Mouse (Mus musculus) cerebellum, adult 2 months (tissue): ENCODE results near the gene Coq8b. TPM values are rescaled to one million over a fixed set of nuclear protein-coding genes. Genes with fewer than 3 reads are reported as not detected.
"Not testable (repeated sequence)": the region's sequence is repeated elsewhere in the genome, so short reads cannot be mapped to it uniquely, and the experiment has no call there.

ENCODE experiments used
- DNase-seq, 2 experiments: peaks; one replicate each; pipeline ENCODE4 v3.0.0; 2021
- H3K27ac ChIP-seq: fragments of 200-500 bp; 2 replicates; pipeline ENCODE4 v1.5.1; 2012; ENCODE audit warnings: low read length, control low read depth, inconsistent platforms; ENCODE audit not compliant: insufficient read depth
- H3K27me3 ChIP-seq: fragments of 200-500 bp; 2 replicates; pipeline ENCODE4 v1.6.1; 2012; ENCODE audit warnings: inconsistent platforms, mild to moderate bottlenecking, low read length, moderate library complexity; ENCODE audit not compliant: control insufficient read depth, insufficient read depth
- H3K4me1 ChIP-seq: fragments of 200-500 bp; 2 replicates; pipeline ENCODE4 v1.6.1; 2011; ENCODE audit warnings: low read length; ENCODE audit not compliant: control insufficient read depth, insufficient read depth
- H3K4me3 ChIP-seq: fragments of 200-500 bp; replicated peaks from 2 replicates; pipeline ENCODE3; 2011; ENCODE audit warnings: mild to moderate bottlenecking, low read depth, low read length, control low read depth; ENCODE audit not compliant: insufficient read depth
- CTCF ChIP-seq: fragments of 200-500 bp; IDR thresholded peaks from 2 replicates; pipeline ENCODE4 v1.5.1; 2011; ENCODE audit warnings: low read depth, mild to moderate bottlenecking, control low read depth, low read length, moderate library complexity, borderline replicate concordance; ENCODE audit not compliant: insufficient read depth
- POLR2A ChIP-seq: fragments of 200-500 bp; IDR thresholded peaks from 2 replicates; pipeline ENCODE4 v1.6.1; 2011; ENCODE audit warnings: low read length, control low read depth, borderline replicate concordance; ENCODE audit not compliant: insufficient read depth
- WGBS: fragments of 180-500 bp; shearing (Covaris S2); methylation state at CpG from one replicate; pipeline ENCODE4 v1.1.7; 2018; 5-methylcytosine and 5-hydroxymethylcytosine counted together
- polyA plus RNA-seq: library from polyadenylated mRNA; depleted of rRNA; stranded (reverse); fragments of >200 nt; gene quantifications from 2 replicates; pipeline ENCODE4 v1.2.3, GENCODE M21; 2012

Gene Coq8b
- polyA plus RNA-seq, 1 experiment = 20.8 TPM

- no peak overlapping the region for H3K27ac ChIP-seq
- no peak overlapping the region for H3K4me3 ChIP-seq
These were observed 1.0 kb upstream of the Coq8b start for GRCm38 (mm10) chr7:27231693-27232331.

GRCm38 (mm10) chr7:27233300-27233699 is 477 bp downstream of the Coq8b start:
- TF ChIP-seq CTCF = no peak
- TF ChIP-seq POLR2A = no peak
- Histone ChIP-seq H3K27me3 (no peaks in the 10 kb centered on the region), H3K4me1 (peaks cover 4% of the 10 kb centered on the region), H3K27ac (no peak overlapping the region), H3K4me3 (peak overlapping the region; percentile 90)
- WGBS = 0% methylated on average over 6 of the region's 6 CpGs
- no peak for DNase-seq

More at GRCm38 (mm10) chr7:27231693-27232331, 1.0 kb upstream of the Coq8b start:
- 40% methylated on average over 7 of the region's 7 CpGs for WGBS
- Histone ChIP-seq H3K4me1 (peaks cover 4% of the 10 kb centered on the region), H3K27me3 (no peaks in the 10 kb centered on the region)
- no peak for TF ChIP-seq POLR2A
- TF ChIP-seq CTCF = no peak
- peak in 1 of 2 experiments; percentile 51 for DNase-seq

- Histone ChIP-seq H3K4me1 (peaks cover 4% of the 10 kb centered on the region), H3K4me3 (no peak overlapping the region), H3K27ac (no peak overlapping the region), H3K27me3 (no peaks in the 10 kb centered on the region)
- TF ChIP-seq POLR2A (no peak), CTCF (no peak)
- DNase-seq = no peak
- WGBS = 37% methylated on average over 2 of the region's 2 CpGs
These were observed 2.9 kb downstream of the Coq8b start for GRCm38 (mm10) chr7:27235726-27236125.

- Histone ChIP-seq H3K27ac (no peak overlapping the region), H3K4me1 (peaks cover 4% of the 10 kb centered on the region), H3K27me3 (no peaks in the 10 kb centered on the region), H3K4me3 (no peak overlapping the region)
- WGBS = 93% methylated on average over 2 of the region's 2 CpGs
- no peak for DNase-seq
- peak; percentile 17; the same call in 1 of the 2 replicates for TF ChIP-seq CTCF
- no peak for TF ChIP-seq POLR2A
These were observed 4.7 kb downstream of the Coq8b start for GRCm38 (mm10) chr7:27237527-27237926.

GRCm38 (mm10) chr7:27238568-27238967 is 5.7 kb downstream of the Coq8b start:
- Histone ChIP-seq H3K4me3 (no peak overlapping the region), H3K4me1 (peaks cover 4% of the 10 kb centered on the region), H3K27me3 (no peaks in the 10 kb centered on the region), H3K27ac (no peak overlapping the region)
- TF ChIP-seq CTCF = no peak
- TF ChIP-seq POLR2A = no peak
- DNase-seq = no peak
- 89% methylated on average over 5 of the region's 5 CpGs for WGBS

- TF ChIP-seq POLR2A (no peak), CTCF (no peak)
- Histone ChIP-seq H3K4me3 (no peak overlapping the region), H3K27me3 (no peaks in the 10 kb centered on the region), H3K4me1 (no peaks in the 10 kb centered on the region; the same call in 1 of the 2 replicates), H3K27ac (no peak overlapping the region)
- no peak for DNase-seq
- 81% methylated on average over 8 of the region's 8 CpGs for whole genome bisulfite sequencing
These were observed 10.4 kb downstream of the Coq8b start for GRCm38 (mm10) chr7:27243211-27243610.

GRCm38 (mm10) chr7:27244088-27244487 is 11.3 kb downstream of the Coq8b start:
- TF ChIP-seq CTCF = peak; percentile 22; the same call in 1 of the 2 replicates

GRCm38 (mm10) chr7:27249146-27249545 is 16.3 kb downstream of the Coq8b start:
- no peak for DNase-seq
- Histone ChIP-seq H3K27me3 (no peaks in the 10 kb centered on the region), H3K4me3 (no peak overlapping the region), H3K4me1 (no peaks in the 10 kb centered on the region; the same call in 1 of the 2 replicates), H3K27ac (no peak overlapping the region)
- TF ChIP-seq CTCF (peak; percentile 36; the same call in 1 of the 2 replicates), POLR2A (no peak)
- WGBS = 96% methylated on average over 2 of the region's 2 CpGs

More at GRCm38 (mm10) chr7:27244088-27244487, 11.3 kb downstream of the Coq8b start:
- H3K4me1 ChIP-seq, DNase-seq, H3K27ac ChIP-seq, H3K27me3 ChIP-seq, H3K4me3 ChIP-seq: not testable (repeated sequence)
- 90% methylated on average over 2 of the region's 2 CpGs for WGBS
